Mouse (Mus musculus) cerebellum, adult 2 months (tissue): ENCODE measurements around the gene Lrriq3.

ENCODE experiments used
- CTCF ChIP-seq: fragments of 200-500 bp; IDR thresholded peaks from 2 replicates; pipeline ENCODE4 v1.5.1; 2011; ENCODE audit warnings: low read depth, mild to moderate bottlenecking, control low read depth, low read length, moderate library complexity, borderline replicate concordance; ENCODE audit not compliant: insufficient read depth
- POLR2A ChIP-seq: fragments of 200-500 bp; IDR thresholded peaks from 2 replicates; pipeline ENCODE4 v1.6.1; 2011; ENCODE audit warnings: low read length, control low read depth, borderline replicate concordance; ENCODE audit not compliant: insufficient read depth

DNA sequence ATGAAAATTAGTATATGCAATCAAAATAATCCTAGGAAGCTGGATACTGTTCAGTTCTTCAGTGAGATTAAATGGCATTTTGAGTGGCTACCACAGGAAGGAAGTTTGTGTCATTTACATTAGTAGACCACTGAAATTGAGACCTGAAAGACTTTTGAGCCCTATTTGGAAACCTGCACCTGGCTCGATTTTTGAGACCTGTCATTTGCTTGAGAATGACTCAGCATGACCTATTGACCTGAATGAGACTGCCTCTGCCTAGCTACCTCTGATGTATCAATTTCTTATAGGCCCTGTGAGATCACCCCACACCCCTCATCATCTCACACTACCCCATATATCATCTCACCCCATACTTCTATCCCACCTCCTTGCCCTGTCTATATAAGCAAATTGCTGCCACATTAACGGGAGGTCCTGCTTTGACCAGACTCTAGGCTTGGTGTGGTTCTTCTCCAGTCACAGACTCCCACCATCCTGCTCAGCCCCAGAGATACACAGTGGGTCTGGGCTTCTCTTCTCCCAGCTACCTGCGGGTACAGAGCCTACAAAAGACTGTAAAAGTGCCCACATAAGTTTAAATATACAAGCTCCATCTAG, 87.2 kb downstream of the Lrriq3 start:
- TF ChIP-seq CTCF, result no peak
- no peak for TF ChIP-seq POLR2A
